Mouse (Mus musculus) C2C12 (cell line): Measurements from ENCODE around the gene Micu1.

Experiments used
- CEBPB ChIP-seq: IDR thresholded peaks from one replicate; pipeline ENCODE4 v1.6.1; 2011; ENCODE audit warnings: low read depth, mild to moderate bottlenecking, control low read depth, moderate library complexity
- CTCF ChIP-seq: IDR thresholded peaks from one replicate; pipeline ENCODE4 v1.5.1; 2011; ENCODE audit not compliant: control insufficient read depth, insufficient read depth, insufficient read length
- MAX ChIP-seq: IDR thresholded peaks from one replicate; pipeline ENCODE4 v1.6.1; 2011; ENCODE audit warnings: mild to moderate bottlenecking, control low read depth

GRCm38 (mm10) chr10:59748699-59749200, 46.5 kb downstream of the Micu1 start:
- TF ChIP-seq CTCF (no peak), CEBPB (no peak), MAX (no peak)
